In the genomic region with DNA sequence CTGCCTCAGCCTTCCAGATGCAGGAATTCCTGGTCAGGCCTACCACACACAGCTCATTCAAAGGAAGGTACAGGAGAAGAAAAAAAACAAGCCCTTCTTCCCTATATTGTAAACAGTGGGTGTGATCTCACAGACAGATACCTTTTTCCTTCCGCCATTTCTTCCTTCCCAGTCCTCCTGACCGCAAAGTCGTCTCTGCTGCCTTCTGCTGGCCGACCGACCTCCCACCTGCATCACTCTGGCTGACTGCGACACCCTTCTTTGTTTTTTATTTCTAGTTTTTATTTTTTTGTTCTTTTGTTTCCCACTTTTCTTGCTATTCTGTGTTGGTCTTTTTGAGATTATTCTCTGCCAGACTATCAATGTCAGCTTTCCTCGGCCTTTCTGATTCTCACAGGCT, we compare ENCODE assay signal across 27 mouse cellular contexts. TPM values are rescaled to one million over a fixed set of nuclear protein-coding genes. Genes with fewer than 3 reads are reported as not detected.
A peak's percentile ranks its signal among the peaks of the same experiment; 100 is the strongest.
DNase-seq lines count a peak whose midpoint lies in the region; ATAC-seq and TF ChIP-seq lines count a peak whose summit lies in the region.
"Had no signal": no experiment of that assay in that cellular context is flagged by ENCODE, and none has a peak within 500 bp of the region (broad histone marks: within the 10 kb centered on the region; RNA-seq: fewer than 3 reads in every experiment).

No protein-coding gene starts in this region.

- H3K27me3 ChIP-seq in heart, adult 2 months (ENCODE audit: control insufficient read depth, insufficient read depth, low read length) = no peaks in the 10 kb centered on the region
- no peaks in the 10 kb centered on the region for H3K27me3 ChIP-seq in heart, embryonic 12.5 days (replicated peaks)
- no peaks in the 10 kb centered on the region for H3K27me3 ChIP-seq in stomach, postnatal 0 days (ENCODE audit: control insufficient read depth, insufficient read depth, low read length)
- H3K27me3 ChIP-seq: intestine, embryonic 15.5 days had no signal

- H3K9ac ChIP-seq in heart, adult 2 months (ENCODE audit: low read depth, low read length) = no peak overlapping the region
- no peak overlapping the region for H3K9ac ChIP-seq in heart, embryonic 12.5 days
- no peak overlapping the region for H3K9ac ChIP-seq in stomach, postnatal 0 days (ENCODE audit: low read length)
- H3K9ac ChIP-seq: intestine, embryonic 15.5 days; liver, embryonic 14.5 days had no signal

- no peak for DNase-seq in heart, adult 2 months
- DNase-seq in left cerebral cortex, adult 2 months (ENCODE audit: extremely low spot score in 1 of 2, low spot score in 2 of 2) = no peak
- DNase-seq in left cerebral cortex, adult 11 months (ENCODE audit: low spot score) = no peak
- DNase-seq in thymus, postnatal 4 days = peak; percentile 47
- no peak for DNase-seq in thymus, postnatal 14 days
- no peak for DNase-seq in stomach, postnatal 0 days (ENCODE audit: low spot score)
- no peak for DNase-seq in urinary bladder, adult 2 months (ENCODE audit: low spot score)
- DNase-seq: adrenal gland, postnatal 10 days; cerebellum, adult 8-10 months; cerebellum, postnatal 36 days; gastrocnemius, postnatal 10 days; heart, postnatal 4 days; kidney, adult 2 months; kidney, postnatal 36 days; layer of hippocampus, postnatal 36 days; liver; lung, adult 2 months; lung, postnatal 14 days; retina, postnatal 1 day; right cerebral cortex, postnatal 14 days; spleen, adult 18-20 months had no signal

- 96% methylated on average over 7 of the region's 7 CpGs for WGBS in heart, adult 2 months
- 89% methylated on average over 7 of the region's 7 CpGs for WGBS in heart, embryonic 12.5 days
- 94% methylated on average over 7 of the region's 7 CpGs for WGBS in stomach, postnatal 0 days

- 0 out of 2 replicates have a peak, but pooled peaks have one; percentile 14 for TF ChIP-seq CTCF in heart, adult 2 months (IDR thresholded peaks at IDR 0.05)
- peak; percentile 25 for TF ChIP-seq CTCF in left cerebral cortex, adult 2 months (IDR thresholded peaks at IDR 0.05)
- TF ChIP-seq CTCF in stomach, postnatal 0 days (IDR thresholded peaks at IDR 0.05; ENCODE audit: low read depth) = 0 out of 2 replicates have a peak, but pooled peaks have one; percentile 18

- H3K4me1 ChIP-seq in heart, adult 2 months (ENCODE audit: control insufficient read depth, insufficient read depth, low read length) = peaks cover 4% of the 10 kb centered on the region
- peaks cover 5% of the 10 kb centered on the region for H3K4me1 ChIP-seq in heart, embryonic 12.5 days (replicated peaks)
- H3K4me1 ChIP-seq in stomach, postnatal 0 days (replicated peaks; ENCODE audit: control insufficient read depth, insufficient read depth) = peaks cover 6% of the 10 kb centered on the region; the same call in 1 of the 2 replicates

- H3K36me3 ChIP-seq in heart, adult 2 months (ENCODE audit: control insufficient read depth, insufficient read depth, low read length) = no peaks in the 10 kb centered on the region; the same call in 1 of the 2 replicates
- H3K36me3 ChIP-seq in heart, embryonic 12.5 days = peaks cover 55% of the 10 kb centered on the region
- H3K36me3 ChIP-seq in stomach, postnatal 0 days (ENCODE audit: control insufficient read depth, insufficient read depth, low read length) = no peaks in the 10 kb centered on the region

- TF ChIP-seq POLR2A in heart, adult 2 months (IDR thresholded peaks at IDR 0.05; ENCODE audit: insufficient read depth, low read depth, low read length) = no peak

- no peak for TF ChIP-seq EP300 in heart, adult 2 months (IDR thresholded peaks at IDR 0.05; ENCODE audit: insufficient read depth, low read depth, low read length)
- TF ChIP-seq EP300 in stomach, postnatal 0 days (optimal IDR thresholded peaks at IDR 0.05) = no peak

- H3K79me2 ChIP-seq in heart, adult 2 months (replicated peaks; ENCODE audit: control insufficient read depth, insufficient read depth, low read length) = no peaks in the 10 kb centered on the region

- no peak overlapping the region for H3K27ac ChIP-seq in heart, adult 2 months
- H3K27ac ChIP-seq in heart, embryonic 12.5 days (ENCODE audit: poor library complexity, severe bottlenecking) = no peak overlapping the region
- no peak overlapping the region for H3K27ac ChIP-seq in left cerebral cortex, adult 2 months
- no peak overlapping the region for H3K27ac ChIP-seq in stomach, postnatal 0 days (replicated peaks)
- H3K27ac ChIP-seq: hindbrain, postnatal 0 days; intestine, embryonic 15.5 days; liver, embryonic 14.5 days had no signal

- no peak overlapping the region for H3K4me3 ChIP-seq in heart, adult 2 months
- H3K4me3 ChIP-seq in heart, embryonic 12.5 days = no peak overlapping the region
- no peak overlapping the region for H3K4me3 ChIP-seq in left cerebral cortex, adult 2 months
- no peak overlapping the region for H3K4me3 ChIP-seq in stomach, postnatal 0 days (ENCODE audit: low read depth, low read length)
- H3K4me3 ChIP-seq: intestine, embryonic 15.5 days had no signal

- H3K9me3 ChIP-seq in heart, embryonic 12.5 days (replicated peaks) = no peaks in the 10 kb centered on the region
- H3K9me3 ChIP-seq in stomach, postnatal 0 days (ENCODE audit: control insufficient read depth, low read length) = no peaks in the 10 kb centered on the region
- H3K9me3 ChIP-seq: intestine, embryonic 15.5 days had no signal

- no peak overlapping the region for H3K4me2 ChIP-seq in heart, embryonic 12.5 days
- no peak overlapping the region for H3K4me2 ChIP-seq in stomach, postnatal 0 days (replicated peaks; ENCODE audit: low read depth)
- H3K4me2 ChIP-seq: intestine, embryonic 15.5 days; midbrain, embryonic 11.5 days had no signal

- ATAC-seq in heart, embryonic 12.5 days (ENCODE audit: insufficient number of reproducible peaks, low FRiP score) = no peak
- no peak for ATAC-seq in stomach, postnatal 0 days (ENCODE audit: low FRiP score, low TSS enrichment)
- ATAC-seq: forebrain, embryonic 16.5 days; hindbrain, postnatal 0 days; intestine, embryonic 15.5 days had no signal

- intact Hi-C loops in heart, adult 2 months (cut with DNase I) = no loop called here
- intact Hi-C loops in left cerebral cortex, adult 2 months (cut with DNase I) = no loop called here

RNA-seq across cellular contexts. Expression of a gene that starts 10.7 kb away (rescaled TPM):
- total RNA-seq in heart, adult 2 months (2021) = 100 to 1,000 TPM; 353 to 454 TPM
- 178 and 361 TPM in 2 replicates for polyA plus RNA-seq in heart, adult 2 months (2012; rRNA removed)
- polyA plus RNA-seq in heart, embryonic 12.5 days (2016; fragmentation: Nextera tagmentation; extraction: Ambion mirVana) = 313 and 323 TPM in 2 replicates
- 100 to 1,000 TPM; 593 to 598 TPM for total RNA-seq in left cerebral cortex, adult 2 months (2021)
- 310 and 313 TPM in 2 replicates for polyA plus RNA-seq in stomach, postnatal 0 days (2015; fragmentation: Nextera tagmentation; extraction: Ambion mirVana)
- polyA plus RNA-seq in urinary bladder, adult 2 months (2012; rRNA removed) = 266 and 302 TPM in 2 replicates
